Mouse (Mus musculus) E14TG2a.4 (cell line): ENCODE data around the gene Clrn3.

ENCODE experiments used
- H3K27me3 ChIP-seq: 2 replicates; pipeline ENCODE4 v1.6.1; 2014; ENCODE audit warnings: low read length, control low read depth; ENCODE audit not compliant: insufficient read depth
- H3K36me3 ChIP-seq: 2 replicates; pipeline ENCODE4 v1.6.1; 2014; ENCODE audit warnings: low read length, control low read depth; ENCODE audit not compliant: insufficient read depth
- H3K4me1 ChIP-seq: replicated peaks from 2 replicates; pipeline ENCODE4 v1.6.1; 2014; ENCODE audit warnings: low read depth, low read length, control low read depth
- H3K4me3 ChIP-seq: replicated peaks from 2 replicates; pipeline ENCODE4 v1.5.1; 2014; ENCODE audit warnings: mild to moderate bottlenecking, low read length
- H3K9me3 ChIP-seq: 2 replicates; pipeline ENCODE4 v1.6.1; 2014; ENCODE audit warnings: low read length, control low read depth
- CTCF ChIP-seq: conservative IDR thresholded peaks from 2 replicates; pipeline ENCODE4 v1.5.1; 2014; ENCODE audit warnings: low read length
- NANOG ChIP-seq: IDR thresholded peaks from 2 replicates; pipeline ENCODE4 v1.6.1; 2014; ENCODE audit warnings: borderline replicate concordance, low read length, mixed read lengths
- POU5F1 ChIP-seq: IDR thresholded peaks from 2 replicates; pipeline ENCODE4 v1.6.1; 2014; ENCODE audit warnings: low read length, borderline replicate concordance

The Clrn3 gene

DNA sequence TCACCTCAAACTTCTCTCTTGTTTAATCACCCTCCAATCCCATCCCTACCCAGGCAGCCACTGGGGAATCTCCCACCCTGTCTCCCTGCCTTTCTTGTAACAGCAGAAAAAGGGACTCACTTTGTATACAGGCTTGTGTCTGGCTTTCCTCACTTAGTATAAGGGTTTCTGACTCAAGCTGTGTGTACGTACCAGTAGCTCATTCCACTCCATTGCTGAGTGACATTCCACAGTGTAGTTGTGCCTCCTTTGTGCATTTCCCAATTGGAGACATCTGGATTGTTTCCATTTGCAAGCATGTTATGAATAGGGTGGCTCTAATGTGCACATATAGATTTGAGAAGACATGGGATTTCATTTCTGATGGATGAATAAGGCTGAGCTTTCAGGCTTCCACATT is 31.8 kb upstream of the Clrn3 start:
- TF ChIP-seq NANOG = no peak
- TF ChIP-seq CTCF = no peak
- TF ChIP-seq POU5F1 = no peak
- Histone ChIP-seq H3K9me3 (no peaks in the 10 kb centered on the region), H3K4me3 (no peak overlapping the region), H3K27me3 (peaks cover 7% of the 10 kb centered on the region; the same call in 1 of the 2 replicates), H3K4me1 (no peaks in the 10 kb centered on the region), H3K36me3 (no peaks in the 10 kb centered on the region)

DNA sequence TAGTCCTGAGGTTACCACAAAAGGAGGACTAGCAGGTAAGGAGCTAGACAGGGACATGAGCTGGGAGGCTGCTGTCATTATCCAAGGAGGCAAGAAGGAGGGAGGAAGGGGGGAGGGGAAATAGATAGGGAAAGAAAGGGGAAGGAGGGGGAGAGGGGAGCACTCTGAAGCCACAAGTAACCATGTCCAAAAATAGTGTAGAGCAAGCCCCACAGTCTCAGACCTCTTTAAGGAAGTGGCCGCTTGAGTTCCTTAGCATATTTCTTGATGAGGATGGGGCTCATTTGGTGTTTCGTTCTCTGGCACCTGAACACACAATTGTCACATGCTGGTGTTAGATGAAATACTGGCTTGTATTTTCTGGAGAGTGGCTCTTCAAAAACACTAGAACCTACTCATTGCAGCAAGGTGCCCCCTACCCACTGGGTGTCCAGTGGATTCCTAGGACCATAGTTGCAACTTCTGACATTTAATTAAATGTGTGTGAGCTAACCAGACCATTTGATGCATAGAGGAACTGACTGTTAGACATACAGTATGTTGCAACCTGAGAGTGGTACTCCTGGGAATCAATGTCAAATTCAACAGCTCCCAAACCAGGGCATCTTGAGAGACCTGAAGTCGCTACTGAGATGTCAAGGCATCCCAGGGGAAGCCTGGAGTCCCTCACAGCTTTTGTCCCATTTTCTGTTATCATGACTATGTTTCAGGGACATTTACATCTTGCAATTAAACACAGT is 28.4 kb upstream of the Clrn3 start:
- Histone ChIP-seq H3K4me1 (no peaks in the 10 kb centered on the region), H3K9me3 (no peaks in the 10 kb centered on the region), H3K27me3 (peaks cover 15% of the 10 kb centered on the region; the same call in 1 of the 2 replicates), H3K36me3 (no peaks in the 10 kb centered on the region), H3K4me3 (no peak overlapping the region)
- TF ChIP-seq CTCF = no peak
- TF ChIP-seq POU5F1 = no peak
- TF ChIP-seq NANOG = no peak

GRCm38 (mm10) chr7:135553550-135553949 is 25.1 kb upstream of the Clrn3 start:
- Histone ChIP-seq H3K4me1 (0 out of 2 replicates have a peak, but pooled peaks cover 2% of the 10 kb centered on the region), H3K36me3 (no peaks in the 10 kb centered on the region), H3K27me3 (peaks cover 31% of the 10 kb centered on the region), H3K9me3 (no peaks in the 10 kb centered on the region), H3K4me3 (no peak overlapping the region)
- TF ChIP-seq POU5F1 (no peak), CTCF (no peak), NANOG (no peak)

DNA sequence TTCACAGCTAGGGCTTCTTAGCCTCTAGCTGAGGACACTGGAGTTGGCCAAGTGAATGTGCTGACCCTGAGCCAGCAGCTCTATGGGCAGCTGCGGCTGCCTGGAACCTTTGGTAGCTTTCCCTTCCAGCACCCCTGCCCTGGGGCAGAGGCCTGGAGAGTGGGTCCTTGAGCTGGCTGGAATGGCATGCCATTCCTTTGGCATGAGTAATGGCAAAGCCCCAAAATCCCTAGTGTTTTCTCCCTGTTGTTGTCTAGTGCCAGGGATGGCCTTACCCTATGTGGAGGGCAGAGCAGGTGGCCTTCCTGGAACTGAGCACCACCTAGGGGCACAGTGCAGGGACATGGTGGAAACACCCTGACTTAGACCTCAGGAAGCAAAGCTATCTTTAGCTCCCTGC is 23.1 kb upstream of the Clrn3 start:
- no peak for TF ChIP-seq POU5F1
- TF ChIP-seq CTCF = no peak
- TF ChIP-seq NANOG = no peak
- no peak overlapping the region for H3K4me3 ChIP-seq
- no peaks in the 10 kb centered on the region for H3K9me3 ChIP-seq
- no peaks in the 10 kb centered on the region for H3K36me3 ChIP-seq
- 0 out of 2 replicates have a peak, but pooled peaks cover 5% of the 10 kb centered on the region for H3K4me1 ChIP-seq
- H3K27me3 ChIP-seq = peaks cover 29% of the 10 kb centered on the region

- Histone ChIP-seq H3K9me3 (no peaks in the 10 kb centered on the region), H3K27me3 (peaks cover 32% of the 10 kb centered on the region), H3K36me3 (no peaks in the 10 kb centered on the region), H3K4me3 (no peak overlapping the region), H3K4me1 (0 out of 2 replicates have a peak, but pooled peaks cover 5% of the 10 kb centered on the region)
- no peak for TF ChIP-seq POU5F1
- no peak for TF ChIP-seq CTCF
- no peak for TF ChIP-seq NANOG
These were observed 20.0 kb upstream of the Clrn3 start for GRCm38 (mm10) chr7:135548434-135548833.

DNA sequence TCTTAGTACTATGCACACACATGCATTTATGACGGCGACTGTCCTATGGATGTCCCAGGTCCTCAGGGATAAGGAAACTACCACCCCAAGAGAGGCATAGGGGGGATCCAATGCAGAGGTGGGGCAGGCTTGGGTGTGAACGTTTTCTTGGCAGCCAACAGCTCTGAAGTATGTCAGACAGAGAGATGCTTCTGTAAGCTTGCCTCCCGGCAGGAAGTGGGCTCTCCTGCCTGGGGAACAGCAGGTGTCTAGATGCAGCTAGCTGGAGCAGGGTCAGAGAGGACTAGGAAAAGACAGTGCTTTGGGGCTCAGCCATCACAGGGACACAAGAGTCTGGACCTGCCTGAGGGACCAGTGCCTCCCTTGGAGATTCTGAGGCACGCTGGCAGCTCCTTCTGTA is 18.1 kb upstream of the Clrn3 start:
- no peak overlapping the region for H3K4me3 ChIP-seq
- TF ChIP-seq NANOG (no peak), CTCF (no peak), POU5F1 (no peak)

DNA sequence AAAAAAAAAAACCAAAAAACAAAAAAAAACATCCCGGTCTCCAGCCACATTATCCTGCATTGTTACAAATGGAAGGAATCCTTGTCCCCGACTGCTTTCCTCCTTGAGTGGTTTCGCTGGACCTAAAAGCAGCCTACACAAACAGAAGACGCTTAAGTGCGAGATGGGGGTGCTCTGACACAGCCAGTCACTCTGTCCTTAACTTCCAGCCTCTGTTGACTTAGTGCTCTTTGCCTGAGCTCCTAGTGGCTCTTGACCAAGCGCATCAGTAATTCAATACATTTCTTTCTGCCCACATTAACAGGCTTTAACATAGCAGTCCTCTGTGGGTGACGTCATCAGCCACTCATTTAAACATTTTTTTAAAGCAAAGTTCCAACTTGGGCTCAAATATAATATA is 17.5 kb upstream of the Clrn3 start:
- H3K9me3 ChIP-seq = no peaks in the 10 kb centered on the region
- H3K36me3 ChIP-seq = no peaks in the 10 kb centered on the region
- peaks cover 35% of the 10 kb centered on the region for H3K27me3 ChIP-seq
- H3K4me1 ChIP-seq = 0 out of 2 replicates have a peak, but pooled peaks cover 5% of the 10 kb centered on the region
- TF ChIP-seq CTCF = no peak
- no peak for TF ChIP-seq NANOG
- TF ChIP-seq POU5F1 = no peak
- no peak overlapping the region for H3K4me3 ChIP-seq

More for the DNA sequence above, 18.1 kb upstream of the Clrn3 start:
- Histone ChIP-seq H3K9me3 (no peaks in the 10 kb centered on the region), H3K36me3 (no peaks in the 10 kb centered on the region), H3K27me3 (peaks cover 35% of the 10 kb centered on the region), H3K4me1 (0 out of 2 replicates have a peak, but pooled peaks cover 5% of the 10 kb centered on the region)

DNA sequence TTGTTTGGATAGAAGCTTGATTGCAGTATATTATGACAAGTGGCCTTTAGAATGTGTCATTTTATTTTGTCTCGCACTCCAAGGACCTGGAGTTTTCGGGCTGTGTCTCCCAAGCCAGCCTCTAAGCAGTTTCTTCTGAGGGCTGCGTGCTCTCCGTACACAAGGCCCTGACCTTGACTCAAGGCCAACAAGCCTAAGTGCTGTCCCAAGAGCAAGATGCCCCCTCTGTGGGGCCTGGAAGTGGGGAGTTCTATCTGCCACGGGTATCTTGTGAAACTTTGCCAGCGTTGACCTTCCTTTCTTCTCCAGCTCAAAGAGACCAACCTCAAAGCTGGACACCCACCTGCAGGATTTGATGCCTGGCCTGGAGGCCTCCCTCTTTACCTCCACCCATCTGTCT is 15.9 kb upstream of the Clrn3 start:
- TF ChIP-seq CTCF (no peak), POU5F1 (no peak), NANOG (no peak)
- Histone ChIP-seq H3K36me3 (no peaks in the 10 kb centered on the region), H3K4me3 (no peak overlapping the region), H3K27me3 (peaks cover 39% of the 10 kb centered on the region), H3K9me3 (no peaks in the 10 kb centered on the region), H3K4me1 (0 out of 2 replicates have a peak, but pooled peaks cover 5% of the 10 kb centered on the region)

- peaks cover 7% of the 10 kb centered on the region; the same call in 1 of the 2 replicates for H3K4me1 ChIP-seq
- no peak for TF ChIP-seq NANOG
- H3K27me3 ChIP-seq = peaks cover 45% of the 10 kb centered on the region
- H3K36me3 ChIP-seq = no peaks in the 10 kb centered on the region
- no peak overlapping the region for H3K4me3 ChIP-seq
- H3K9me3 ChIP-seq = no peaks in the 10 kb centered on the region
These were observed 14.6 kb upstream of the Clrn3 start for GRCm38 (mm10) chr7:135543033-135543432.
